Mouse (Mus musculus): ENCODE results near the gene Heca.
"Not testable (repeated sequence)": the region's sequence is repeated elsewhere in the genome, so short reads cannot be mapped to it uniquely, and the experiment has no call there.

Heca gene

DNA sequence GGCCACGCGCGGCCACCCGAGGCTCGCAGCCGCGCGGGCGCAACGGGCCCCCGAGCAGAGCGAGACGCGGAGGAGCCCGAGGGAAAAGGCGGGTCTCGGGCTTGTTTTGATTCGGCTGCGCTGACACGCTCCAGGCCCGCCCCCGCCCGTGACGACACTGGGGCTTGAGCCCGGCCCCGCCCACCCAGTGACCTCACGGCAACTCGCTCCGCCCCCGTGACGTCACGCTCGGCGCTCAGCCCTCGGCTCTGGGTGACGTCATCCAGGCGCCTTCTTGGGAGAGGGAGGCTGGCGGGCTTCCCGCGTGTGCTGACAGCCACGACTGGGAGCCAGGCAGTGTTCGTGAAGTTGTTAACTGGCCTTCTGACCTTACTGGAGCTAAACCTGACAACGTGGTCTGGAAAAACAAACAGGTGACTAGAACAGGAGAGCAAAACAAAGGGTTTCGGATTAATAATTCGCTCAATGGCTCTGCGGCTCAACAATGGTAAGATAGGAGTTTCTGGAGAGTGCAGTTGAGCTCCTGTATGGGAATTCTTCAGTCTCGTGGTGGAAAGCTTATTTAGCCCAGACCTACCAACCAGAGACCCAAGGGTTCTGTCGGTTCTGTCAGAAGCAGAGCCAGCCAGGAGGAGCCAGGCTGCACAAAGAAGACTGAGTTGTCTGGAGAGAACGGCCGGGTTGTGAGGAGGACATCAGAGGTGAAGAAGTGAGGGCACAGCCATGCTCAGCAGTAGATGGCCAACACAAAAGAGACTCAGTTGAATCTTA is at the start of gene Heca:
TSS of gene Heca (minus strand) at position 108 of the 771 bp plus-strand sequence.
- DNase-seq, result peak; percentile 95

DNA sequence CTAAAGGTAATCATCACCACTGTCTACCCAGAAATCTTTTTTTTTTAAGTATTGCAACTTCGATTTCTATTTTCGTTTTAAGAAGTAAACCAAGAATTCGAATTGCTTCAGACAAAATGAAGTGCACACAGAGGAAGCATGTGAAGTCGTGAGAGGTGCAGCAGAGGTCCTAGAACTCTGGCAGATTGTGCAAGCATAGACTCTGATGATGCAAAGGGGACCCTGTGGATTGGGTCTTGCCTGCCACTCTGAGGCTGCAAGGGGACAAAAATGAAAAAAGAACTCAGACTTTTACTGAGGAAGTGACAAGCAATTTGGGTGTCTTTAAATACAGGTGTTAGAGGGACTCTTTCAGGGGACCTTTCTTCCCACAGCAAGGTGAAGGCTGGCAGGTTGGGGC is 42.7 kb upstream of the Heca start:
- no peak for DNase-seq

DNA sequence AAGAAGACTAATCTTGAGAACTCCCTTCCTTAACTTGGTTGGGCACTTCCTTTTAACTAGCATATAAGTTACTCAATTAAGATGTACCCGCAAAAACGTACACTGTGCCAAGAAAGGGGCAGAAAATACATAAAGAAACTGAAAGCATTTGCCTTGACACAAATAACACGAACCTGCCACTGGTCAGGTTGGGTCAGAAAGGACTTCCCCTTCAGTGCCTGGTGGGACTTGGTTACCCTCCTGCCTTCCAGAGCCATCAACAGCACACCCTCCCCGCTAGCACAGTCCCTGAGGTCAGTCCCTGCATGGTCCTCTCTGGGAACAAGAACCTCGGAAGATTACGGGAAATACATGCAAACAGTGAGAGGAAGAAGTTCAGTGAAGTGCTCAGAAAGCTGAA is 41.3 kb upstream of the Heca start:
- DNase-seq, result no peak

DNA sequence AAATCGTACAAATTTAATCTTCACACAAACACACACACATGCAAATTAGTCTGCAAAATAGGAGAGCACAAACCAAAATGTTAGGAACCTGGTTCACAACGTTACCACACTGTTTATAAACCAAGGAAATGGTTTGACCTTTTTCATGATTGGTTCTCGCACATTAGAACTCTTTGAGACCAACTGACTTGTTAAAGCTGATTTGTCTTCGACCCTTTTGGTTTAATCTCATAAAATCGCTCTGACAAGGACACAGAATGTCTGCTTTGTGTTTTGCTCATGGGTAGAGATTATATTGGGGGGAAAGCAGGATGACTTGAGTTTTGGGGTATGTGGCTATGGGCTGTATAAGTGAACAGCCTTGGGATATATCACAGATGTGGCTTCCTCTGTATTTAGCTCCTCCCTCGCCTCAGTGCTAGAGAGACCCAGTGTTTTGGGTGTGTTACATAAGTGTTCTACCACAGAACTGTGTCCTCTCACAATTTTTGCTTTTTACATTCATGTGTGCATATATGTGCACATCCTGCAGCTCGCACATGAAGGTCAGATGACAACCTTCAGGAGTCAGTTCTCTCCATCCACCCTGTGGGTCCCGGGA is 40.1 kb upstream of the Heca start:
- DNase-seq, result no peak

DNA sequence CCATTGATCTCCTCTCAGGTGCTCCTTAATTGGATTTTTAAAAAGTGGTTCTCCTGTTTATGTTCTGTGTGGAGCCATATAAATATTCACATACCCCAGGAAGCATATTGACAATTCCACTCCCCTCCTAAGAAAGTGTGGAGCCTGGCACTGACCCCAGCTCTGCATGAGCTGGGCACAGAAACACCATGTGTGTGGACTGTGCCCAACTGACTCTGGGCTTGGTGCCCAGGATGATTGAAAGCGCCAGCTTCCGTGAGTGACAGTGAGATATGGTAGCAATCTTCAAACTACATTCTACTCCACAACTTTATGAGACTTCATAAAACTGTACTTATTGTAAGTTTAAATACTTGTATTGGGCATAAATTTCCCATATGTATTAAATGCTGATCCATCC is 35.4 kb upstream of the Heca start:
- DNase-seq, result no peak

DNA sequence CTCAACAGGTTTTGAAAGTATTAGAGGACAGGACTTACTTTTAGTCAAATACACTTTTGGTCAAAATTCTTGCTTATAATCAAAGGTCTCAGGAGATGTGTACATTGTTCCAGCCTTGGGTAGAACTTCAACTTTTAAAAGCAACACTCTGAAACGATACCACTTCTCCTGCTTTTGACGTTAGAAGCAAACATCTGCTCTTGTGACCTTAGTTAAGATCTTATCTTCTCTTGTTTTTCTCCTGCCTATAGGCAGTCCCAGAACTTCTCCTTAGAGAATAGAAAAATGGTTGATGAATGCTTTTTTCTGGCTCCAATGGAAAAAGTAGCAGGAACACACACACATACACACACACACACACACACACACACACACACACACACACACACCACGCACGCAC is 18.2 kb upstream of the Heca start:
- DNase-seq, result no peak

DNA sequence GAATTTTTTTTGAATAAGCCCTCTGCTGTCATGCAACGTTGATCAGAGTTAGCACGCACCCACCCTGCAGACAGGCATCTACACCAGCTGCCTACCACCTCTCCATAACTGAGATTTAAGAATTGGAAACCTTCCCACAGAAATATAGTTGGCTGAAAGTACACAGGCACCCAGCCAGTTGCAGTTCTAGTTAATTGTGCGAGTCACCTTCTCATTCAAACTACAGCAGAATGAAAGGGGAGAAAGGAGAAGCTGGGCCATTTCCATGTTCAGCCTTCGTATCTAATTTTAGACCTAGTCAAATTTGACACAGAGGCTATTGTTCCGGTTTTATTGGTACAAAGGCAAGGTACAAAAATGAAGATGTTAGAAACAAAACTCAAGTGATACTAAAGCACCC is 2.9 kb upstream of the Heca start:
- no peak for DNase-seq

DNA sequence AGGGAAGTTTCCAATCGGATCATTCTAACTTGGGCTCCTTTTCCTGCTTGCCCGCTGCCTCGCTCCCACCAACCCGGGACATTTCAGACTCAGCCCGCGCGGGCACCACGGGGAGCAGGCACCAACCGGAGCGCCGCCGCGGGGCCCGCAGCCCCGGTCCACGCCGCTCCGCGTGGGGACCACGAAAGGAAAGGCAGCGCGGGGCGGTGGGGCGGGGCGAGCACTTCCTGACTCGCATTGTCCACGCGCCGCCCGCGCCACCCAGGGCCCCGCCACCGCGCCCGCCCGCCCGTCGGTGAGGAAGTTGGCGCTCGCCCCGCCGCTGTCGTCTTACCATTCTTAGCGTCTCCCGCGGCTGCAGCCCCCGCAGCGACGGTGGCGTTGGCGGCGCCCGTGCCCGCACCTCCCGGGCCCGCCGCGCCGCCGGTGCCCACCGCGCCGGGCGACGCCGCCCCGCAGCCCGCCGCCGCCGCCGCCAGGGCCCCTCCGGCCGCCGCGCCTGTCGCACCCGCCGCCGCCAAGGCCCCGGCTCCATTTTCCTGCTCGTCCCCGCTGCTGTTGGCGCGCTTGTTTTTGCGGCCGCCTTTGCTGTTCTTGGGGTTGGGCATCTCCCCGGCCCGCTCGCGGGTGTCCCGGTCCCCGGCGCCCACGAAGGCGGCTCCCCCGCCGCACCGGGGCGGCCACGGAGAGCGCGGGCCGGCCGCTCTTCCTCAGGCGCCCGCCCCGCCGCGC is 526 bp downstream of the Heca start:
- peak; percentile 74 for DNase-seq

DNA sequence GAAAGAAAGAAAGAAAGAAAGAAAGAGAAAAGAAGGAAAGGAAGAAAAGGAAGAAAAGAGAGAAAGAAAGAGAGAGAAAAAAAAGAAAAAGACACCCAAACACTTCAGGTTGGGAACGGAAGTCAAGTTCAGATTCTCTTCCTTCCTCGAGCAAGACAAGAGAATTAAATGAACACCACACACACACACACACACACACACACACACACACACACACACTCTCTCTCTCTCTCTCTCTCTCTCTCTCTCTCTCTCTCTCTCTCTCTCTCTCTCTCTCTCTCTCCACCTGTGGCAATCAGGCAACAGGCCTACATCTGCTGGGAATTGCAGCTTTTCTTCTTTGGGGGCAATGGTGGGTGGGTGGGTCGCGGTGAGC is 1.1 kb downstream of the Heca start:
- DNase-seq, result not testable (repeated sequence)

DNA sequence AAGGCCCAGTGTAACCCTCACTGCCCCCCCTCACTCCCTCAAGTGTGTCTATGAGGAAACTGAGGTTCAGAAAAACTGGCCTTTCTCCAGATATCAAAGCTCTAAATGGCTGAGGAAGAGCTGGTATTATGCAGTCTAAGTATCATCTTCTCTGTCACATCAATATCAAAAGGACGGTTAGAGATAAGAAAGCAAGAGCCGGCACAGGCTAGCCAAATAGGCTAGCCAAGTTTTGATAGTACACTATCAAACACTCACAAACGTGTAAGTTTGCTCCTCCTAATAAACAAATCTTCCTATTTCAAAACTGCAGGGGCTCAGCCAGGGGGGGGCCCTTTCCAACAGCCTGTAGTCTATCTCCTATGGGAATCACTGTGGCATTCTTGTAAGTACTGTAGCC is 1.8 kb downstream of the Heca start:
- peak; percentile 62 for DNase-seq

DNA sequence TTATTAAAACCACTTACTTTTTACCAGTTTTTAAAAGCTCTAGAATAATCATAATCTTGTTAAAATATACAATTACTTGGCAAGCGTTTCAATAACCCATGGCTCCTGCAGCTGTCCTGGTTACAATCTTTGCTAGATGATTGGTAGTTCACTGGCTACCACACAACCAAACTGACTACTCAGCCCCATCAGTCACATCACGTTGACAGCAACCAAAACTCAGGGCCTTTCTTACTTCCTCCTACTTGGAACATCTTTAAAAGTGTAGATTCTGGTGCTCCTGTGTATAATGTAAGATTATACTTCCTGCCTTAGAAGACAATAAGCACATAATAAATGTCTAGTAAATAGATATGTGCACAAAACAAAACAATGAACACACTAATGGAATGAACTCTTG is 14.2 kb downstream of the Heca start:
- DNase-seq, result no peak

DNA sequence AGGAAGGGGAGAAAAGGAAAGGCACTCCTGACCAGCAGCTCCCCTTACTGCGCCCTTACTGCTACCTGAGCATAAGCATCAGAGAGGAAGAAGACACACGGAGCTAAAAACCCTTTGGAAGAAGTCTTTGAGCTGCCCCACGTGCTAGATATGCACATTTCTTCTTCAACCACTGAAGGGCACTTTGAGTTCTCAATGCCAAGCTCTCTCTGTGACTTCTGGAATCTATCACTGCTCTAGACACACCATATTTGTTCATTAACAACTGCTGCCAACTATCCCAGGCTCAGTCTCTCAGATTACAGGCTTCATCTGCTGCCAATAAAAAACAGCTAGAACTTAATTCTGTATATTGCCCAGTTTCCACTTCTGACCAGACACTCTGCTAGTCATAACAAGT is 15.7 kb downstream of the Heca start:
- no peak for DNase-seq

DNA sequence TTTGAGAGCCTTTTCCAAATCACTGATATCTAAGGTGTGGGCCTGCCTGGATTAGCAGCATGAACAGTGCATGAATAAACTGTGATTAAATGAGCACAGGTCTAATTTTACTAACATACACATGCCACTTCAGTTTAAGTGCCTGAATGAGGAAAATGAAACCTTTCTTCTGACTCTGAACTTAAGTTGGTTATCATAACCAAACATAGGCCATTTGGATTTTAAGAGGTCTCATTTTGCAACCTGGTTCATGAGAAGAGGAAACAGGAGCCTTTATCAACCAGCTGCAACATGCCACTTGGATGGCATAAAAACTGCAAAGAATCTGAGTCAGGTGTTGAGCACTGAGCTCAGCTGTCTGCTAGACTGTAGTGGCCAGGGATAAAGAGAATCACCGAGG is 16.7 kb downstream of the Heca start:
- no peak for DNase-seq

DNA sequence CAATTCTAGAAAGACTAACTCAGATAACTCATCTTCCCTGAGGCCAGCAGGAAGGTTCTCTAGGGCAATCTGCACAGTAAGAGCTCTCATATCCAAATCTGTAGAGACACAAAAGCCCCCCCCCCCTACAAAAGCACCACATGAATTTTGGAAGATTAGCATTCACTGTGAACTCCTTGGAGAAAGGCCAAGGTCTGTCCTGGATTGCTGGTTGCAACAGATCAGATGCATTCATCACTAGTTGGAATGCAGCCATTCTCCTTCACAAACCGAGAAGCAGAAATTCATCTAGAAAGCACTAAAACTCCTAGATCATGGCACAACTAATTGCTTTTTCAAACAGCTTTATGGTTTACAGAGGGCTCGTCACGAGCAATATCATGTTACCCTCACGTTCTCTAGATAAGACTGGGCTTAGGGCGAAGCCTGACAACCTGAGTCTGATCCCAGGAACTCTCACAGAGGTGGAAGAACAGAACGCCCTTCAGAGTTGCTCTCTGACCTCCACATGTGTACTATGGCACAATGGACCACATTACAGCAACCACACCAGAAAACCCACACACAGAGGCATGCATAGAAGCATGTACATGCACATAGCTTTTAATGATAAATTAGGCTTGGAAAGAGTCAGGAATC is 17.3 kb downstream of the Heca start:
- no peak for DNase-seq

DNA sequence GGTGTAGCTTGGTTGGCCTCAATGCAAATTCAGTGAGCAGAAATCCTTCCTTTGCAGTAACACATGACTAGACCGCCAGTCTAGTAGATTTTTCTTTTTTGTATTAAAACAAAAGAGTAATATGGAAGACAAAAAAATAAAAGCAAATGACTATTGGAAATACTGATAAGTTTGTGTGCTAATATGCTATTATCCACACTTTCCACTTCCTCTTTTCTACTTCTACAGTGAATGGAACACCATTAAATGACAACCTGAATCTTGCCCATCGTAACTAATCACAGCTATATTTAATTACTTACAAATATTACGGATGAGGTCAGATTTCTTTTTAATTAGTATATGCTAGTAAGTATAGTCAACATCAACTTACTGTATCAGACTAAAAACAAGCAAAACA is 22.7 kb downstream of the Heca start:
- DNase-seq, result no peak

DNA sequence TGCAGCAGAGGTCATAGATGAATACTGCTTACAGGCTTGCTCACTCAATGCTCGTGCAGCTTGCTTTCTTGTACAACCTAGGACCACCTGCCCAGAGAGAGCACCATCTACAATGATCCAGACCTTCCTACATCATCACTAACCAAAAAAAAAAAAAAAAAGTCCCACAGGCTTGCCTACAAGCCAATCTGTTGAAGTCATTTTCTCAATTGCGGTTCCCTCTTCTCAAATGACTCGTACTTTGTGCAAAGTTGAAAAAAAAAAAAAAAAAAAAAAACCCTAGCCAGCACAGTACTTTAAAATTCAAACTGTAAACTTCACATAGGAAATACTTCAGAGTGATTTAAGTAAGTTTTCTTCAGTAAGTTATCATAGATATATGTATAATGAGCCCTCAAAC is 23.7 kb downstream of the Heca start:
- DNase-seq, result no peak

DNA sequence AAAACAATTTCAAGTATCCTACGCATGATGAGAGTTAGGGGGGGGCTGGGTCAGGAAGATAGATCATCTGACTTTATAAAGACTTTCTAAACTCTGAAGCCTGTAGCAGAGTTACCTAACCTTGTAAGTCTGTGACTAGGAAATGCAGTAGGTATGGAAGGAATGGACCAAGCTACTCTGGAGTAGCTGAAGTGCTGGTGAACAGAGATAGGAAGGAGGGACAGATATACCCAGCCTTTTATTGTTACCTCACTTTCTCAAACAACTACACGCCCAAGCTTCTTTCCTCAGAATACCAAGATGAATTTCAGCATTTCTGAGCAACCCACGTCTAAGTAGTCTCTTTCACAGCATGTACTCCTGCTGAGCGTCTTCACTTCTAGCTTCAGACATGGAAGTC is 26.5 kb downstream of the Heca start:
- DNase-seq, result no peak

DNA sequence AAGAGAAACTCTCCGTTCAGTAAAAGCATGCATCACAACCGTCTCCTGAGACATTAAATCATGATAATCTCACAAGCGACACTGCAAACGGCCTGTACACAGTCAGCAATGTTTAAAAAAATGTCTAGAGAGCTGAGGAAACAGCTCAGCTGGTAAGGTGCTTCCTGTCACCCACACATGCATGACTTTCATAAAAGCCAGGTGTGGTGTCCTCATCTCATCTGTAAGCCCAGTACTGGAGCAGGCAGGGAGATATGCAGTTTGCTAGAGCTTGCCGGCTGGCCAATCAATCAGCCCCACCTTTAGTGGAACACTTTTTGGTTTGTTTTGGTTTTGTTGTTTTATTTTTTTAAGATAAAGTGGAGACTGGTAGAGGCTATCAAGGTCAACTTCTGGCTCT is 27.9 kb downstream of the Heca start:
- no peak for DNase-seq

DNA sequence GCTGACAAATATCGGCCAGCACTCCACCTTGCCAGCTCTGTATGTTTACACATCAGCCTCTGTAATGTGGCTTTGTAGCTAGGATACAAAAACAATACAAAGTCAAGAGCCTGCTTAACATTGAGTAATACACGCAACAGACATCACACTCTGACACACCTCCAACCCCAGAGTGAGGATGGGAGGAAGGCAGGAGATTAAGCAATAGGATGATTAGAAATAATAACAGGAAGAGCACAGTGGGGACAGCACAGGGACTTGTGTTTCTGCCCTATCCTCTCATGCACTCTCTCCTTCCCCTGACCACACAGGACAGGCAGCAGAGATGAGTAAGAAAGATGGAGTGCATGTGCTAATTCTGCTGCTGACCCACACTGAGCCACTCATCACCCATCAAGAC is 28.8 kb downstream of the Heca start:
- DNase-seq, result no peak

DNA sequence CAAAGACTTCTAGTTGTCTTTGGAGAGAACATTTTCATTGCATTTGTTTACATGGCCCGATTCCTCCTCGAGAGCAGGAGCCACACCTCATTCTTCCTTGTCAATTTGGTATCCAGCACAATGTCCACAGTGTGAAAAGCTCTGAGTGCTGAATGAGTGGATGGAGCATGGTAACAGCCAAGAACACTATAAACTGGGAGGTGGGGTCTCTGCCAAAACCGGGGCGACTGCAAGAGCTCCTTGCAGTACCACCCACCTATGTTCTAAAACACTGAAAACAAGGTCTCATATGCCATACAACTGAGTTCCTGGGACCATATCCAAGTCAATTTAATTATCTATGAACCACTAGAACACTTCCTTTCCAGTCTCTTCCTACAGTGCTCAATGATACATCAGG is 39.1 kb downstream of the Heca start:
- no peak for DNase-seq

DNA sequence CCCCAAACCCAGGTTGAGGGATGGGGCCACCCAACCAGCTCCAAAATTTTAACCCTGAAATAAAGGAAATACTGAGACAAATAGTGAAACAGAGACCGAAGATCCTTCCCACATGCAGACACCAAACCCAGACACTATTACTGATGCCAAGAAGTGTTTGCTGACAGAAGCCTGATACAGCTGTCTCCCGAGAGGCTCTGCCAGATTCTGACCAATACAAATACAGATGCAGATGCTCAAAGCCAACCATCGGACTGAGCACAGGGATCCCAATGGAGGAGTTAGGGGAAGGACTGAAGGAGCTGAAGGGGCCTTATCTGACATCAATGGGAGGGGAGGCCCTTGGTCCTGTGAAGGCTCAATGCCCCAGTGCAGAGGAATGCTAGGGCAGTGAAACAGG is 41.5 kb downstream of the Heca start:
- DNase-seq, result not testable (repeated sequence)

DNA sequence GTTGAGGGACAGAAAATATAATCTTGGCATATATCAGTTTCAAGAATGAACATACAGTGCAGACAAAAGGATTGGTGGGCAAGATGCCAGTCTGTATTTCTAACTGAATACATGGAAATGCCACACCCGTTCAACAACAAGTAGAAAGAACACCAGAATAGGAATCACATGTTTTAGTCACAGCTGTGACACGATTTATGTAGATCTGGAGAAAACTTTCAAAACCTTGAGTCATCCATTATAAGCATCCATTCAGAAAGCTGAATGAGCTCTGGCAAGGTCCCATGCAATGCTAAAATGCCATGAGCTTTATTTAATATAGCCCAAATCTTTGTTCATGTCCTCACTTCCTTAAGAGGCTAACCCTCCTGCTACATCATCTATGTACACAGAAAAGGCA is 44.4 kb downstream of the Heca start:
- DNase-seq, result no peak

DNA sequence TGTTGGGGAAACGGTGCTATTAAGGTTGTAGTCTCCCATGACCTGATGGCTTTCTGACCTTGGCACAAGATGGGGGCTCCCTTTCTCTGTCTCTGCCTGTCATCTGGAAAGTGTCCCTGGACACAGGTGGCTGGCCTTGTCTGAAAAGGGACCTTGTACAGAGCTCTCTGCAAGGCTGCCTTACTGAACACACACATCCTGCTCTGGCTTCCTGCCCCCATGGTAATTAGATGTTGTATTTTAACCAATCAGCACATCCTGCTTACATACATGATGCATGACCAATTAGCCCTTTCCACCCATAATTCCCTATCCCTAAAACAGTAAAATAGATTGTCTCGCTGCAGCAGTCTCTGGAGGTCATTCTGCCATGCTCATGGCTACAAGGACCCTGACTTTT is 67.1 kb downstream of the Heca start:
- no peak for DNase-seq

DNA sequence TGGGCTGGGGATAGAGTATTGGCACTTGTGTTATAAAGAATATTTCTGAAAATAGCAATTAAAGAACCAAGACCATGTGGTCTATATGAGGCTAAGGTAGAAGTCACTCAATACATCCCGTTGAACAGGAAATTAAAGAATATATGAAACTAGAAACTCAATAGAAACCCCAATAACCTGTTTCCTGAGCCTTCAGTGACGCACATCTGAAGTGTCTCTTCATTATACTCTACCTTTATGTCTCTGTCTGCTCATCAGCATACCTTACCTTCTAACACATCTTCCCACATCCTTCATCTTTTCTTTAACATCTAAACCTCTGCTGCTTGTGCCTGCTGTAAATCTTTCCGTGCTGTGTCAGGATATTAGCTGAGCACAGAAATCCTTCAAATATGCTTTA is 67.8 kb downstream of the Heca start:
- no peak for DNase-seq
